Mouse (Mus musculus) C2C12 (cell line): ENCODE measurements around the gene Bcas3.

Experiments used
- CTCF ChIP-seq: IDR thresholded peaks from one replicate; pipeline ENCODE4 v1.5.1; 2011; ENCODE audit not compliant: control insufficient read depth, insufficient read depth, insufficient read length
- MAX ChIP-seq: IDR thresholded peaks from one replicate; pipeline ENCODE4 v1.6.1; 2011; ENCODE audit warnings: mild to moderate bottlenecking, control low read depth
- USF1 ChIP-seq: IDR thresholded peaks from one replicate; pipeline ENCODE4 v1.6.1; 2011; ENCODE audit warnings: low read depth, mild to moderate bottlenecking, control low read depth, moderate library complexity

DNA sequence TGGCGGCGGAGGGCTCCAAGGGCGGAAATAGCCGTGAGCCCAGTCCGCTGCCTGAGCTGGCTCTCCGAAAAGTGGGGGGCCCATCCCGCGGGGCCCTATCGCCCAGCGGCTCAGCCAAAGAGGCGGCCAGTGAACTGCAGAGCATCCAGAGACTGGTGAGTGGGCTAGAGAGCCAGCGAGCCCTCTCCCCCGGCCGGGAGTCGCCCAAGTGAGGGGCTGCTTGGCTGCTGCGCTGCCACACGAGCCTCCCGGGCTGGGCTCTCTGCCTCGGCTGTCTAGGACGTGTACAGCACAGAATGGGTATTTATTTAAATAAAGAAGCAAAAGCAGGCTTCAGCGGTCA is 487.8 kb downstream of the Bcas3 start:
- TF ChIP-seq CTCF: no peak
- TF ChIP-seq MAX: no peak
- TF ChIP-seq USF1: no peak
